Mouse (Mus musculus): ENCODE measurements around the gene Tmem51. TPM values are rescaled to one million over a fixed set of nuclear protein-coding genes. Genes with fewer than 3 reads are reported as not detected.
A peak's percentile ranks its signal among the peaks of the same experiment; 100 is the strongest.
"Not testable (repeated sequence)": the region's sequence is repeated elsewhere in the genome, so short reads cannot be mapped to it uniquely, and the experiment has no call there.

Tmem51 gene
- total RNA-seq, 1 experiment from 2014 or later, result 4.9 TPM

DNA sequence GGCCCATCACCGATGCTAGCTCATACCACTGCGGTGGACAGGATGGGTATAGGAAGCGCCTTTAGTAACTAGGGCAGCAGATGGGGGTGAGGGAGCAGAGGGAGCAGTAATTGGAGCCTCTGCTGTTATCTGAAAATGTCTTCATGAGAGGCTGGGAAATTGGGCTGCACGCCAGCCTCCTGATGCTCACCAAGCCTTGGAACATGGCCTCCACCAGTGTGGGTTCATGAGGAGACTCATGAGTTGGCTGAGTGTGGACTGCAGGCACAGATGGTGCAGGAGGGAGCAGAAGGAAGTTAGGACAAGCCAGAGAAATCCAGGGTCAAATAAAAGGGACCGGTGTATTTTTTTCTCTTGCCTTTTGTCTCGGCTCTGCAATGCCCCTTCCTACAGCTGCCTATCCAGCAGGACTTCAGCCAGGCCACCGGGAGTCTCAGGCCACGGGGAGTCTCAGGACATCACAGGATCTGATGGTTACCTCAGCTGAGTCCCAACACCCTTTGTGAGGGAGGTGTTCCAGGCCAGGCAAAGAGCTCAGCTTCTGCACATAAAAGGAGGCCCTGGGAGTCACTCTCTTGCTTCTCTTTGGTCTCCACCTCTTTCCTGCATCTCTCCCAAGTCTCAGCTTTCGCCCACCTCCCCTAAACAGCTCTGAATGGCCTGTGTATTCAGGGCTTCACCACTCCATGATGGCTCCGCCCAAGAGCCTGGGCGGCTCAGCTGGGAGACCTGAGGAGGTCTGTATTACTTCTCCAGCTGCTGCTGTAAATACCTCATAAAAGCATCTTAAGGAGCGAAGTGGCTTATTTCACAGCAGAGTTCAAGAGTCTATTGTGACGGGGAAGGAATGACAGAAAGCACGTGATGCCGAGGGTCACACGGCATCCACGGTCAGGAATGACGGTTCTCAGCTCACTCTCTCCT is 23.4 kb downstream of the Tmem51 start:
- peak; percentile 29 for DNase-seq

DNA sequence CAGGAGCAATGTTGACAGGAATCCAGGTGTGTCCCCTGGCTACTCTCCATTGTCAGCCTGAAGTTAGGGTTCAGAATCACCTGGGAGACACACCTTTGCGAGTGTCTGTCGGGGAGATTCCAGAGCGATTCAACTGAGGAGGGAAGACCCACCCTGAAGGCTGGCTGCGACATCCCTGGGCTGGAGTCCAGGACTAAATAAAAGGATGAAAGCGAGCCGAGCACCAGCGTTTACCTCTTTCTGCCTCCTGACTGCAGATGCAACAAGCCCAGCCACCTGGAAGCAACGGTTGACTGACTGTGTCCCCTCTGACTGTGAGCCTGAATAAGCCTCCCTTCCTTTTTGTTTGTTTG is 24.3 kb downstream of the Tmem51 start:
- DNase-seq, result no peak

- no peak for DNase-seq
Observed at GRCm38 (mm10) chr4:142059113-142059840, 24.8 kb downstream of the Tmem51 start.

GRCm38 (mm10) chr4:142057529-142058216 is 26.4 kb downstream of the Tmem51 start:
- DNase-seq, result no peak

- no peak for DNase-seq
Observed at GRCm38 (mm10) chr4:142055600-142055999, 28.5 kb downstream of the Tmem51 start.

- DNase-seq, result no peak
Observed at GRCm38 (mm10) chr4:142054580-142054979, 29.5 kb downstream of the Tmem51 start.

GRCm38 (mm10) chr4:142053661-142054448 is 30.2 kb downstream of the Tmem51 start:
- peak; percentile 12 for DNase-seq

GRCm38 (mm10) chr4:142053261-142053660 is 30.8 kb downstream of the Tmem51 start:
- no peak for DNase-seq

GRCm38 (mm10) chr4:142052391-142053132 is 31.5 kb downstream of the Tmem51 start:
- no peak for DNase-seq

DNA sequence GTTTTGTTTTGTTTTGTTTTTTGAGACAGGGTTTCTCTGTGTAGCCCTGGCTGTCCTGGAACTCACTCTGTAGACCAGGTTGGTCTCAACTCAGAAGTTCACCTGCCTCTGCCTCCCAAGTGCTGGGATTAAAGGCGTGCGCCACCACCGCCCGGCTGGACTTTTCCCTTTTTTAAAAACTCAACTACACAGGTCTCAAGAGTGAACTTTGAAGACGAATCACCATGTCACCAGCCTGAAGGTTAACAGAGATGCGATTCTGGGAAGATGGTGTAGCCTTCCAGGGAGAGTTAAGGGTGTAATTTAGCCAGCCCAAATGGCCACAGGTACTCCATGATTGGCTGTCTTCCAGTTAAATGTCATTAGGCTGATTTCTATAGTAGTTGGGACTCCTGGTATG is 32.2 kb downstream of the Tmem51 start:
- not testable (repeated sequence) for DNase-seq

DNA sequence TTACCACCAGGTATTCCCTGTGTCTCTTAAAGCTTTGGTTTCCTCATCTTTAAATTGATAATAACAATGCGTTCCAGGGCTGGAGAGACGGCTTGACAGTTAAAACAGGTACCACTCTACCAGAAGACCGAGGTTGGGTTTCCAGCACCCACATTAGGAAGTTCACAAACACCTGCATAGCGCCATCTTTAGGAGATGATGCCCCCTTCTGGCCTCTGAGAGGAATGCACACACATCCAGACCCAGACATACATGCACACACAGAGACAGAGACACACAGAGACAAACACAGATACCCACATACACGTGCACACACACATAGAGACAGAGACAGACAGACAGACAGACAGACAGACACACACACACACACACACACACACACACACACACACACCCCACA is 34.1 kb downstream of the Tmem51 start:
- DNase-seq, result no peak

GRCm38 (mm10) chr4:142048391-142048790 is 35.7 kb downstream of the Tmem51 start:
- no peak for DNase-seq

- DNase-seq, result no peak
Observed at GRCm38 (mm10) chr4:142047005-142047404, 37.1 kb downstream of the Tmem51 start.

GRCm38 (mm10) chr4:142046496-142046895 is 37.6 kb downstream of the Tmem51 start:
- DNase-seq, result no peak

DNA sequence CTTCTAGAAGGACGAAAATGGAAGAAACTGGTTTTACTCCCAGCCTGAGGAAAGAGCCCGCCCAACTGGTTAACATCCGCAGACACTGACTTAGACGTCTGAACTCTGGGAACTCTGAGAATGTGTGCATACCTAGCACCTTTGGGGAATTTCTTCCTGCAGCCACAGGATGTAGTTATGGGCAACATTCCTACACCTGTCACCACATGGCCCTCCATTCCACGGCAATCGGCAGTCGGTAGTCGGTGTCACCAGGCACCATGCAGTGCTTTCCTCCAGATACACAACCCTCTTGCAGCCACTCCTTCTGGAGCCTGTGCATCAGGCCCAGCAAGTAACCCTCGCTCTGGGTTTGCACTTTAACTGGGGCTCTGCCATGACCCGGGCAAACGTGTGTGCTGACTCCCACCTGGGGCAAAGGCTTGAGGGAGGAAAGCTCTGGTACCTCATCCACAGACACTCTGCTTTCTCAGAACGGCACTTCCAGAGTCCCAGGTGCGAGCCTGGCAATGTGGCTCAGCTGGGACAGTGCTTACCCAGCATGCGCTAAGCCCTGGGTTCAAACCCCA is 38.4 kb downstream of the Tmem51 start:
- DNase-seq, result no peak

DNA sequence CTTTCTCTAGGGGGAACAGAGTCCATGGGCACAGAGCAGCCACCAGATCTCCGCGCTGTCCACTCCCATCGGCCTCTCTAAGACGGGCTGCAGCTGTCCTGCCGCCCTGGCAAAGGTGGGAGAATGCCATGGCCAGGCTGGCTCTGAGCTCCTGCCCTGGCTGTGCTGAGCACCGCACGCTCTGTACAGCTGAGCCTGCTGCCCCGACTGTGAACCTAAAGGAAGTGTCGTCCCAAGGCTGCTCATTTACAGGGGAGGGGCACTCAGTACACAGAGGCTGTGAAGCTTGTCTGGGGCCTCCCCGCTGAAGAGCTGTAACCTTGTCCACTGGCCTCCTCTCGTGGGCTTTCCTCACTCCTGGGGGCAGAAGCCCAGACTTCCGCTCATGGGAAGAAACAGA is 39.7 kb downstream of the Tmem51 start:
- DNase-seq, result no peak

DNA sequence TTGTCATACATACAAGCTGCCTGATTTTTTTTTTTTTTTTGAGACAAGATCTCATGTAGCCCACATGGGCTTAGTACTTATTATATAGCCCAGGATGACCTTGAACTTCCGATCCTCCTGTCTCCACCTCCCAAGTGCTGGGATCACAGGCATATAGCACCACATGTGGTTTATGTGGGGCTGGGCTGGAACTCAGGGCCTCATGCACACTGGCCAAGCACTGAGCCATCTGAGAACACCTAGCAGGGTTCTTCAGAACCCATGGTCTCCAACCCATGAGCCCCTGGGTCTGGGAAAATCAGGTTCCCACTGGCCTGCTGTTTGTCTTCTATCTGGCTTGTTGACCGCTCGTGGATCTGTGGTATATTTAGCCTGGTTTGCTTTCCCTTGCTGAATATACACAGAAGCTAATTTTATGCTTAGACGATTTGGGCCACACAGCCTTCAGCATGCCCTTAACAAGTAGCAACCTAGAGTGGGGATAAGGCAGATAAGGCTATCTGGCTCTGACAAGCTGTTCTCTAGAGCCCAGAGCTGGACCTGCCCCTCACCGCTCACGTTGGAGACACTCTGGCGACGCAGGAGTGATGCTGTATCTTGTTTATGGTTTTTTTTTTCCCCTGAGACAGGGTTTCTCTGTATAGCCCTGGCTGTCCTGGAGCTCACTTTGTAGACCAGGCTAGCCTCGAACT is 44.3 kb downstream of the Tmem51 start:
- no peak for DNase-seq

DNA sequence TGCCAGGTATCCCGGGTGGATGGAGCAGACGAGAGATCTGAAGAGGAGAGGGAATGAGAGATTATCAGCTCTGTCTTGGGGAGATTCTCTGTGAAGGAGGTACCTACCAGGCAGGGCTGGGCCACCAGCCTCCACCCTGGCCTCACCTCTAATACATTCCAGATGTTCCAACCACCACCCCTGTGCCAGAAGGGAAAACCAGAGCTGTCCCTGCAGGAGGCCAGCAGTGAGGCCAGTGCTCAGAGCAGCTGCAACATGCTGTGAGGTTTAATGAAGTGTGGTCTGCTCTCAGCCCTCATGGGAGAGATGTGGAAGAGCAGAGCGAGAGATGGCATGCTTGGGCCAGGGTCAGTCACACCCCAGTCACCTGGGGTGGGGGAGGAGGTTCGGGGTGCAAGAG is 46.2 kb downstream of the Tmem51 start:
- DNase-seq, result no peak

- peak; percentile 32 for DNase-seq
Observed at GRCm38 (mm10) chr4:142028533-142028932, 55.6 kb downstream of the Tmem51 start.

DNA sequence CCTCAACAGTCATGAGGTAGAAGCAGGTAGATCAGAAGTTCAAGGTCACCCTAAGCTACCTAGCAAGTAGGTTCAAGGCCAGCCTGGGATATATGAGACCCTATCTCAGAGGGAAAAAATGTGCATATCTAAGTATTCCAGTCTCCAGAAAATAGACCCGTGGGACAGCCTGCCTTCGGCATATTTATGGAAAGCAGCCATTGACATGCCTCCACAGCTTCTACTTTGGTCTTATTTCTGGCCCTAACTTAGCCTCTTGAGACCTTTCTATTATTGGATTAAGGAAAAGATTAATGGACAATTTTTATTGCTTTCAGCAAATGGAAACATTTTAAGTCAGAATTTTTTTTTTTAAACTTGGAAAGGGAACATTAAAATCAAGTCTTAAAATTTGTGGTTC is 57.1 kb downstream of the Tmem51 start:
- no peak for DNase-seq
